Mouse (Mus musculus): ENCODE results near the gene Gm7271. TPM values are rescaled to one million over a fixed set of nuclear protein-coding genes. Genes with fewer than 3 reads are reported as not detected.

Gene Gm7271
- total RNA-seq, 2 experiments from 2014 or later = not detected

Other genes with a start within 250 kb of the Gm7271 start
- 10 to 100 TPM; 17.9 to 22.6 TPM for gene Clock, start 179.2 kb upstream of the Gm7271 start, total RNA-seq (2021)
- not detected for gene Pdcl2, start 152.9 kb upstream of the Gm7271 start, total RNA-seq (2021)
- gene Nmu, start 120.3 kb upstream of the Gm7271 start, total RNA-seq (2021) = not detected
- 10 to 100 TPM; 10.2 to 11.3 TPM for gene Exoc1, start 45.3 kb downstream of the Gm7271 start, total RNA-seq (2021)
- gene Cep135, start 104.7 kb downstream of the Gm7271 start, total RNA-seq (2021) = 1 to 10 TPM in 1 of 2 experiments, under 1 TPM in 1; 0.84 to 1.0 TPM
- gene C530008M17Rik, start 172.5 kb downstream of the Gm7271 start, total RNA-seq (2021) = 1 to 10 TPM; 2.8 TPM

All from gastrocnemius, adult 18-20 months (tissue).